Comparison of ENCODE assay signal across 8 mouse cellular contexts in the genomic region with DNA sequence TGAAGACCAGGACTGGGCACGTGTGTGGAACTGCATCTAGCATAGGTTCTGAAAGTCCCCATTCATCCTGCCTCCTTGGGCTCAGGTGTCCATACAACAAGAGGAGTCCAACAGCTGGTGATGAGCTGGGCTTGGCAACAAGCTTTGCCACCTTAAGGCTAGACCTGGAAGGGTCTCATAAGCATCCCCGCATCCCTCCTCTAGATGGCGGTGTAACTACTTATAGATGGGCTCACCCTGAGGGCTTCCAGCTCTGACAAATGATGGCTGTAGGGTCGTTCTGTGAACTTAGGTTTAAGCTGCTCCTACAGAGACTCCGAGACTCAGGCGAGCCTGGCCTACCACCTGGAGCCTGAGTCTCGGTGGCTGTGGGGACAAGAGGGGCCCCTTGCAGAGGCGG. TPM values are rescaled to one million over a fixed set of nuclear protein-coding genes. Genes with fewer than 3 reads are reported as not detected.
DNase-seq lines count a peak whose midpoint lies in the region; ATAC-seq and TF ChIP-seq lines count a peak whose summit lies in the region.

No protein-coding gene starts in this region.

- peak; percentile 67 for DNase-seq in hindbrain, embryonic 11.5 days (ENCODE audit: low spot score)
- peak; percentile 38 for DNase-seq in 3T3-L1 (ENCODE audit: low read depth, low spot score)
- DNase-seq in ES-E14 (ENCODE audit: low read depth, low spot score), result peak; percentile 36
- peak; percentile 38 for DNase-seq in layer of hippocampus, adult 9-11 months
- peak; percentile 70 for DNase-seq in thymus, adult 2 months
- DNase-seq in urinary bladder, postnatal 25 days (ENCODE audit: low spot score), result no peak
- DNase-seq in heart, adult 18-20 months, result no peak

- no peak overlapping the region for H3K4me2 ChIP-seq in hindbrain, embryonic 11.5 days (replicated peaks; ENCODE audit: low read depth, low read length)
- no peak overlapping the region for H3K4me2 ChIP-seq in hindbrain, embryonic 16.5 days (ENCODE audit: low read length)

- no peak overlapping the region for H3K4me3 ChIP-seq in hindbrain, embryonic 11.5 days (ENCODE audit: low read depth, low read length)
- H3K4me3 ChIP-seq in hindbrain, embryonic 16.5 days (ENCODE audit: low read length), result no peak overlapping the region
- no peak overlapping the region for H3K4me3 ChIP-seq in ES-E14 (ENCODE audit: insufficient read depth in 1 of 2, low read depth in 1 of 2, low read length in 2 of 2, poor library complexity in 1 of 2, severe bottlenecking in 1 of 2)
- H3K4me3 ChIP-seq in thymus, adult 2 months (ENCODE audit: control insufficient read depth, insufficient read depth, low read length), result no peak overlapping the region

- WGBS in hindbrain, embryonic 11.5 days, result 30% methylated on average over 8 of the region's 8 CpGs
- 30% methylated on average over 8 of the region's 8 CpGs for WGBS in hindbrain, embryonic 16.5 days
- 52% methylated on average over 8 of the region's 8 CpGs for WGBS in thymus, adult 2 months

- no peaks in the 10 kb centered on the region for H3K9me3 ChIP-seq in hindbrain, embryonic 11.5 days (ENCODE audit: control insufficient read depth, low read length)
- H3K9me3 ChIP-seq in hindbrain, embryonic 16.5 days (ENCODE audit: control insufficient read depth, low read length), result no peaks in the 10 kb centered on the region
- no peaks in the 10 kb centered on the region for H3K9me3 ChIP-seq in ES-E14 (ENCODE audit: control insufficient read depth, insufficient read depth, low read depth, low read length)

- no peak for ATAC-seq in hindbrain, embryonic 11.5 days (ENCODE audit: low FRiP score)
- no peak for ATAC-seq in hindbrain, embryonic 16.5 days

- in situ Hi-C loops in ES-E14 (cut with MboI; ENCODE audit: low sequenced_read_pairs in 2 of 2, unreplicated experiment in 2 of 2), result no loop called here

- TF ChIP-seq CTCF in thymus, adult 2 months (IDR thresholded peaks at IDR 0.05; ENCODE audit: borderline replicate concordance, control insufficient read depth, extremely low read depth, insufficient read depth, low read length, poor library complexity), result 0 out of 2 replicates have a peak, but pooled peaks have one; percentile 41

- H3K36me3 ChIP-seq in hindbrain, embryonic 11.5 days (ENCODE audit: control insufficient read depth, insufficient read depth, low read length), result no peaks in the 10 kb centered on the region
- no peaks in the 10 kb centered on the region for H3K36me3 ChIP-seq in hindbrain, embryonic 16.5 days (ENCODE audit: control insufficient read depth, insufficient read depth, low read length)
- no peaks in the 10 kb centered on the region for H3K36me3 ChIP-seq in ES-E14 (ENCODE audit: control insufficient read depth, insufficient read depth, low read length, poor library complexity, severe bottlenecking)
- H3K36me3 ChIP-seq in thymus, adult 2 months (ENCODE audit: control insufficient read depth, insufficient read depth, low read length), result peaks cover 7% of the 10 kb centered on the region; the same call in 1 of the 2 replicates

- no peak overlapping the region for H3K27ac ChIP-seq in hindbrain, embryonic 11.5 days (ENCODE audit: low read depth, low read length)
- no peak overlapping the region for H3K27ac ChIP-seq in hindbrain, embryonic 16.5 days (ENCODE audit: low read depth, low read length)
- no peak overlapping the region for H3K27ac ChIP-seq in ES-E14 (ENCODE audit: insufficient read depth, low read depth, low read length, poor library complexity, severe bottlenecking)
- H3K27ac ChIP-seq in thymus, adult 2 months (ENCODE audit: control insufficient read depth, insufficient read depth, low read length), result no peak overlapping the region

- no peak for TF ChIP-seq POLR2A in thymus, adult 2 months (IDR thresholded peaks at IDR 0.05; ENCODE audit: control insufficient read depth, extremely low read depth, insufficient read depth, low read length, poor library complexity)

- no peaks in the 10 kb centered on the region for H3K27me3 ChIP-seq in hindbrain, embryonic 11.5 days (ENCODE audit: control insufficient read depth, insufficient read depth, low read length)
- no peaks in the 10 kb centered on the region for H3K27me3 ChIP-seq in hindbrain, embryonic 16.5 days (replicated peaks; ENCODE audit: control insufficient read depth, insufficient read depth, low read length)
- H3K27me3 ChIP-seq in thymus, adult 2 months (ENCODE audit: control insufficient read depth, insufficient read depth, low read length), result no peaks in the 10 kb centered on the region

- H3K4me1 ChIP-seq in hindbrain, embryonic 11.5 days (replicated peaks; ENCODE audit: control insufficient read depth, insufficient read depth, low read length), result no peaks in the 10 kb centered on the region; the same call in 1 of the 2 replicates
- H3K4me1 ChIP-seq in hindbrain, embryonic 16.5 days (ENCODE audit: control insufficient read depth, insufficient read depth, low read depth, low read length), result peaks cover 7% of the 10 kb centered on the region
- H3K4me1 ChIP-seq in ES-E14 (ENCODE audit: control insufficient read depth in 2 of 2, insufficient read depth in 2 of 2, low read length in 2 of 2, poor library complexity in 1 of 2), result peaks cover 0 to 2% of the 10 kb centered on the region in 2 experiments; a peak in 1 of 4 replicates
- peaks cover 5% of the 10 kb centered on the region for H3K4me1 ChIP-seq in thymus, adult 2 months (replicated peaks; ENCODE audit: control insufficient read depth, insufficient read depth, low read length)

- H3K9ac ChIP-seq in hindbrain, embryonic 11.5 days (ENCODE audit: low read depth, low read length), result no peak overlapping the region
- no peak overlapping the region for H3K9ac ChIP-seq in hindbrain, embryonic 16.5 days (ENCODE audit: low read depth, low read length)
- H3K9ac ChIP-seq in ES-E14 (ENCODE audit: insufficient read depth, low read depth, low read length, poor library complexity, severe bottlenecking), result no peak overlapping the region

TF ChIP-seq in ES-E14, 5 proteins besides CTCF, POLR2A, EP300 and RAD21:
- TF ChIP-seq CHD2 (IDR thresholded peaks at IDR 0.05; ENCODE audit: low read depth, low read length) (no peak), HCFC1 (IDR thresholded peaks at IDR 0.05; ENCODE audit: borderline replicate concordance, insufficient read depth, low read length) (no peak), MAFK (IDR thresholded peaks at IDR 0.05; ENCODE audit: insufficient read depth, low read depth, low read length) (no peak), ZNF384 (IDR thresholded peaks at IDR 0.05; ENCODE audit: low read depth, low read length) (no peak)

RNA-seq across cellular contexts. Expression of gene 1700010I14Rik, which starts 3.0 kb away (rescaled TPM):
- 2.5 and 2.7 TPM in 2 replicates for polyA plus RNA-seq in hindbrain, embryonic 11.5 days (2014; fragmentation: Nextera tagmentation; extraction: Ambion mirVana)
- polyA plus RNA-seq in hindbrain, embryonic 16.5 days (2015; fragmentation: Nextera tagmentation; extraction: Ambion mirVana), result 2.4 TPM in 2 replicates
- total RNA-seq in ES-E14 (2012; rRNA removed), result 0.22 and 0.74 TPM in 2 replicates
- 2.2 and 2.4 TPM in 2 replicates for polyA plus RNA-seq in thymus, adult 2 months (2012; rRNA removed)
- under 1 TPM in 1 of 2 experiments, not detected in 1; 0.18 TPM for total RNA-seq in heart, adult 18-20 months (2021)

Comparison
In these comparisons a context has a peak if more than half of its experiments do, and no peak if none do; other contexts are left out.
1. DNase-seq: peak in hindbrain, embryonic 11.5 days (single experiment), 3T3-L1 (single experiment), ES-E14 (single experiment), layer of hippocampus, adult 9-11 months (single experiment) and thymus, adult 2 months (single experiment); none in urinary bladder, postnatal 25 days (single experiment) and heart, adult 18-20 months (0 of 2).